Mouse (Mus musculus) kidney, postnatal 25 days (tissue): ENCODE measurements at regions not wholly inside any gene's neighbourhood (a gene's known extent, or its start where the extent isn't known, plus 50 kb on each side); places are given as distances from the start of the nearest gene placed in this dataset.

ENCODE experiments used
- DNase-seq, 2 experiments: peaks; one replicate each; pipeline ENCODE4 v3.0.0; 2021; ENCODE audit warnings: mixed read lengths in 2 of 2

- no peak for DNase-seq
These were observed 400.0 kb downstream of the Rps24 start for GRCm38 (mm10) chr14:24886896-24887421.

- DNase-seq, result no peak
These were observed 403.9 kb downstream of the Rps24 start for GRCm38 (mm10) chr14:24890856-24891255.

DNA sequence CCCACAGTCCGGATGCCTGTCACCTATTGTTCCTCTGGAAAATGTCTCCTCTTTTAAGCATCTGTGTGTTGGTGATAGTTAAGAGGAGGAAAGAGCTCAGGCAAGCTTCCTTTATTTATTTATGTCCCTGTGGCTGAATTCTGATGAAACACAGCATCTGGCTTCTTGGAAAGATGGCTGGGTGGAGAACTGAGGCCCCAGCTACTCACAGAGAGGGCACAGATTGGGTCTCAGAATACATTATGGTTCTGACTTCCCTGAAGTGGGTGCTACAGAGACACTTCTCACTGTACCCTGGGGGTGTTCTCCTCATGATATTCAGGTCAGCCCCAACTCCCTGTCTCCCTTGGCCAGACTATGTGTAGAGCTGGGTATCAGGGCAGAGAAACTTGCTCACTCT lies 408.3 kb downstream of the Rps24 start:
- no peak for DNase-seq

DNA sequence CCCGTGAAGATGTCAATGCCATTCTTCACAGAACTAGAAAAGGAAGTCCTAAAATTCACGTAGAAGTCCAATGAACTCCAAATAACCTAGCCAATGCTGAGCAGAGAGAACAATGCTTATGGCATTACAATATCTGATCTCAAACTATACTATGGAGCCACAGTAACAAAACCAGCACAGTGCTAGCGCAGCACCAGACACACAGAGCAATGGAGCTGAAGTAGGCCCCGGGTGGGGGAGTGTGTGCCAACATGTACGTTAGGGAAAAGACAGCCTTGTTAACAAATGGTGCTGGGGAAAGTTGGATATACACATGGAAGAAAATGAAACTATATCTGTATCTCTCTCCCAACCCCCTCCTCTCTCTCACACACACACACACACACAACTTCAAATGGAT lies 409.8 kb downstream of the Rps24 start:
- no peak for DNase-seq

DNA sequence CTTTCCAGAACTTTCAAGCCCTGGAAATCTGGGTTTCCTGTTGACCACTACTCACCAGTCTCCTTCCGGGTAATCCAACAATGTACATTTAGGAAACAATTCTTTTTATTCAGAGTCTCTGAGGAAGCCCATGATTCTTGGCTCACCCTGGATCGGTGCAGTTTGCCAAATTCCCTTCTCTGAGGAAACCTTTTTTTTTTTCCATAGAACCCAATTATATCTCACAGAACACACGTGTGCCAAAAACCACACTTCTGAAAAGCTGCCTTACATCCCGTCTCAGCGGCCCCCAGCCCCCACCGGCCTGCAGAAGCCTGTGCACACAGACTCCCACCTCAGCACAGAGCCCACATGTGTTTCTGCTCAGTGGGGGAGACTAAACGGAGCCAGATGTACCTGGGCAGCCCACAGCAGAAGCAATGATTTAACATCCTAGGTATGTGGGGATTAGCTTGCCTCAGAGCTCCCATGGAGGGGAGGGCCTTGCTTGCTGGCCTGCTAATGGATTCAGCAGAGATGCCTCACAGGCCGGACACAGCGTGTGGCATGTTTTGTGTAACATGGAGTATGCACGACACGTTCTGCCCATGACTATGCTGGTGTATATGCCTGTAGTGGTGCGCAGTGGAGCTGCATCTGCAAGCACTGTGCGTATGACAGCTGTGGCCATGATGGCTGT lies 413.7 kb downstream of the Rps24 start:
- peak; percentile 35 to 50 for DNase-seq

DNA sequence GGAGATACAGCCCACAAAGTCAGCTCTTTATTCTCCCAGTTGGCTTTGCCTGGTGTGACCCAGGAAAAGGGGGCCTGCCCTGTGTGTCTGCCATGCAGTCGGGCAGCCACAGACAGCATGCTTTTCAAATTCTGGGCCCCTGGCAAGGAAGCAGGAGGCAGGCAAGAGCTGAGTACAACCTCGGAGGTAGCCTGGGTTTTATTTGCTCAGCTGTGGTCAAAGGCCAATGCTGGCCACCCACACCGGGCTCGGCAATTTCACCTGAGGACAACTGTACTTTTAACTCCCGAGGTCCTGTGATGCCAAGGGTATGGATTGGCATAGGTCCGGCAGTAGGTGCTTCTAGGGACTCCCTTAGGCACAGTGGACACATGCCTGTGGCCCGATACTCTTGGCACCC lies 414.8 kb downstream of the Rps24 start:
- no peak for DNase-seq

DNA sequence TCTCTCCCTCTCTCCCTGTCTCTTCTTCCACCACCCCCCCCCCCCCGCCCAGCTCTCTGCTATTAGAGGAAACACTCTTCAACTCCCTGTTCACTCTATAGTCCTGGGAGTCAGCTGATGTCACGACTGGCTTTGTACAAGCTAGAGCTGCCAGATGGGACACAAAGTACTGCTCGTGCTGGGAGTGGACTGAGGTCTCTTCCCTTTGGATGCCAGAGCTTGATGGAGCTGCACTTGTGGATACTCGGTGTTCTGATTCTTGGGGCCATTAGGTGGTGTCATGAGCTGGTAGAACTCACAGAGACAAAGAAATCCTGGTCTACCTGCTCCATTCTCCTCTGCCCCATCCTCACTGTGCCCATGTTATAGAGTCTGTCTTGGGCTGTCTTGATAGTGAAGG lies 415.9 kb downstream of the Rps24 start:
- no peak for DNase-seq

DNA sequence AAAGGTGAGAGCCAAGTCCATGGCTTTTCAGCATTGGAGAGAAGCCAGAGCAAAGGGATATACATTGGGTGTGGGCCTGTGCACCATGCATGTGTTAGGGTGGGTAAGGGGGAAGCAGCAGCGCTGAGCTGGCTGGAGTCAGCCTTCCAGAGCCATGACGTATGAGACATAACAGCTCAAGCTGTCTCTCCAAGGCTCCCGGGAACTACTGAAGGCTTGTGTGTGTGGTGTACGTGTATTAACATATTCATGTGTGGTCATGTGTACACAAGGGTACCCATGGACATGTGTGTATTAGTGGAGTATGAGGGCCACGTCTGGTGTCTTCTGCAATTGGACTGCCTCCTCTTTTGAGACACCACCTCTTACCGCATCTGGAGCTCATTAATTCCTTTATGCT lies 417.8 kb downstream of the Rps24 start:
- DNase-seq, result no peak

DNA sequence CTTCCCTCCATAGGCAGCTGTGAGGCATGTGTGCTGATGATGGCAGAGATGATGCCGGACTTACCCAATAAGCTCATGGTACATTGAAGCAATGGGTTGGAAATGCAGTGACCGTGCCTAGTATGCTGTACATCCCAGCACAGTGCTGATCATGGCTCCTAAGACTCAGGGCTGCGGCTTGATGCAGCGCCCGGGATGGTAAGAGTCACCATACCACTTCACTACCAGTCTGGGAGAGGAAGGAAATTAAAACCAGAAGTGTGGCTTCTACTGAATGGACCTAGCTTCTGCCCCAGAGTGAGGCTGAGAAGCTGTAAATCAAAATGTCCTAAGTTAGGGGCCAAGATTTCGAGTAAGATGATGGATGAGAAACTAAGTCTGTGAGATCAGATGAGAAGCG lies 420.0 kb downstream of the Rps24 start:
- no peak for DNase-seq

- DNase-seq, result no peak
These were observed 421.5 kb downstream of the Rps24 start for GRCm38 (mm10) chr14:24908377-24908776.

- DNase-seq, result peak; percentile 45 to 53
These were observed 424.7 kb downstream of the Rps24 start for GRCm38 (mm10) chr14:24911621-24912020.

GRCm38 (mm10) chr14:24919056-24919455 lies 432.1 kb downstream of the Rps24 start:
- DNase-seq, result no peak

GRCm38 (mm10) chr14:24922006-24922405 lies 435.1 kb downstream of the Rps24 start:
- no peak for DNase-seq

- no peak for DNase-seq
These were observed 437.6 kb downstream of the Rps24 start for GRCm38 (mm10) chr14:24924561-24924960.

- no peak for DNase-seq
These were observed 439.4 kb downstream of the Rps24 start for GRCm38 (mm10) chr14:24926086-24927048.

GRCm38 (mm10) chr14:24928726-24929125 lies 441.8 kb downstream of the Rps24 start:
- DNase-seq, result no peak

- DNase-seq, result no peak
These were observed 443.3 kb downstream of the Rps24 start for GRCm38 (mm10) chr14:24930251-24930650.

GRCm38 (mm10) chr14:24937876-24938275 lies 451.0 kb downstream of the Rps24 start:
- DNase-seq, result no peak

DNA sequence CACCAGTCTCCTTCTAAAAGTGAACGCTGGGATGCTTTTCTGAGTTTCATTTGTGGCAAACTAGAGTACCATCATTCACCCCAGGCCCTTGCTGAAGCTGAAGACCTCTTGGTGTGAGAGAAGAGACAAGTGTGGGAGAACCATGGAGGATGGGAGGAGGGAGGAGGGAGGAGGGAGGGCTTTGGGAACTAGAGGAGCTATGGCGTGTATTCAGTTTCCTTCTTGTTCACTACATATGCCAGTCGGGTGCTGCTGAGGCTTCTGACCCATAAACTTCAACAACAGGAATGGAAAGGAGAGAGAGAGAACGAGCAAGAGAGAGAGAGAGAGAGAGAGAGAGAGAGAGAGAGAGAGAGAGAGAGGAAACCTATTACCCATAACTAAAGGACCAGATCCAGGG lies 452.1 kb downstream of the Rps24 start:
- DNase-seq, result no peak

- peak; percentile 69 to 83 for DNase-seq
These were observed 452.7 kb downstream of the Rps24 start for GRCm38 (mm10) chr14:24939476-24940200.

- peak in 1 of 2 experiments; percentile 13 for DNase-seq
These were observed 458.8 kb downstream of the Rps24 start for GRCm38 (mm10) chr14:24945716-24946115.

DNA sequence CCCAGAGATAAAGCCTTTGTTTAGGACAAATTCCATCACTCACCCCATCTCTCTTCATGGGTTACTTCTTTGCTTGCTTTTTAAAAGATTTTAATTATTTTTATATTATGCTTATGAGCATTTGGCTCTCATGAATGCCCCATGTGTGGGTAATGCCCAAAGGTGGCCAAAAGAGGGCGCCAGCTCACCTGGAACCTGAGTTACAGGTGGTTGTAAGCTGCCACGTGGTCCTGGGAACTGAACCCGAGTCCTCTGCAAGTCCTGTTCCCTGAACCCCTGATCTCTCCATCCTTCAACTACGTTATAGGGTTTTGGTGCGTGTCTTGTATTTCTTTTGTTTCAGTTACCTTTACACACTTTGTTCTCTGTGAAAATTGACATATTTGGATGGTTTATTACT lies 460.2 kb downstream of the Rps24 start:
- DNase-seq, result no peak

DNA sequence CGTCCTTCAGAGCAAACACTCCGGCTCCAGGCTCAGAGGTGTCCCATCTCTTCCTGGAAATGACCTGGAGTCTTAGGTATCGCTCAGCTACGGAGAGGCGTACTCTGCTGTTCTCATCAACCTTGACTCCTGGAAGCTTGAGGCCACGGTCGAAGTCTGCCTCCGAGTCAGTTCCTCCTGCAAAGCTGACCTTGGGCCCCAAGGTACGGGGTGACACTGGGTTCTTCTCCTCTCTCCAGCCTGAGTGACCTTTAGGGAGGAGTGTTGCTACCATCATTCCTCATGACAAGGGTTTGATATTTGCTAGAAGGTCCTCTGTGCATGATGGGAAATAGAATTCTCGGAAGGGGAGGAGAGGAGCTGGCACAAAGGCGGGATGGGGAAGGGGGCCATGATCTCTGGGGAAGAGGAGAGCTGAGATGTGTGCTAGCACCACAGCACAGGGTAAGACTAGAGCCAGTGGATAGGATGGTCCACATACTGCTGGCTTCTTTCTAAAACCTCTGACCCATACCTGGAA lies 469.0 kb downstream of the Rps24 start:
- no peak for DNase-seq
